Mouse (Mus musculus) liver, adult 2 months (tissue): ENCODE measurements around the gene Trex1.

Source experiments
- CTCF ChIP-seq: fragments of 200-500 bp; IDR thresholded peaks from 2 replicates; pipeline ENCODE4 v1.5.1; 2011; ENCODE audit warnings: low read depth, low read length, control low read depth
- POLR2A ChIP-seq: fragments of 200-500 bp; IDR thresholded peaks from 2 replicates; pipeline ENCODE4 v1.6.1; 2011; ENCODE audit warnings: low read length, control low read depth; ENCODE audit not compliant: insufficient read depth; ENCODE audit errors: extremely low read depth

GRCm38 (mm10) chr9:109050674-109050997 is 8.9 kb downstream of the Trex1 start:
- TF ChIP-seq CTCF (no peak), POLR2A (no peak)
